Mouse (Mus musculus): ENCODE results near the gene Pigp. TPM values are rescaled to one million over a fixed set of nuclear protein-coding genes. Genes with fewer than 3 reads are reported as not detected.

Gene Pigp
- 407 TPM for polyA plus RNA-seq (2014; fragmentation: Illumina TruSeq; extraction: RNeasy Lipid Tissue Mini Kit (QIAGEN cat#74804); ENCODE audit: low read depth, low replicate concordance)

GRCm38 (mm10) chr16:94371301-94371931 lies at the start of gene Pigp:
Gene Pigp (minus strand): TSS chr16:94371842.

GRCm38 (mm10) chr16:94370173-94370914 lies 1.3 kb downstream of the Pigp start, which contains the start of gene Ttc3:
Gene Ttc3 (plus strand): TSS chr16:94370618.

GRCm38 (mm10) chr16:94327781-94328711 lies 43.6 kb downstream of the Pigp start, which contains the start of gene Ripply3:
Gene Ripply3 (plus strand): TSS chr16:94328420.

GRCm38 (mm10) chr16:94313229-94314030 lies 58.2 kb downstream of the Pigp start, which contains the start of gene Hlcs:
Gene Hlcs (minus strand): TSS chr16:94313571.

Other genes starting within 250 kb of the Pigp start
- 8.4 TPM for gene Hlcs, start 58.3 kb downstream of the Pigp start, polyA plus RNA-seq (2014; fragmentation: Illumina TruSeq; extraction: RNeasy Lipid Tissue Mini Kit (QIAGEN cat#74804); ENCODE audit: low read depth, low replicate concordance)
- 1.4 TPM for gene Ripply3, start 43.4 kb downstream of the Pigp start, polyA plus RNA-seq (2014; fragmentation: Illumina TruSeq; extraction: RNeasy Lipid Tissue Mini Kit (QIAGEN cat#74804); ENCODE audit: low read depth, low replicate concordance)
- 142 TPM for gene Ttc3, start 1.2 kb downstream of the Pigp start, polyA plus RNA-seq (2014; fragmentation: Illumina TruSeq; extraction: RNeasy Lipid Tissue Mini Kit (QIAGEN cat#74804); ENCODE audit: low read depth, low replicate concordance)
- gene Vps26c, start 155.0 kb upstream of the Pigp start, polyA plus RNA-seq (2014; fragmentation: Illumina TruSeq; extraction: RNeasy Lipid Tissue Mini Kit (QIAGEN cat#74804); ENCODE audit: low read depth, low replicate concordance) = 19.3 TPM
- gene Dyrk1a, start 198.2 kb upstream of the Pigp start, polyA plus RNA-seq (2014; fragmentation: Illumina TruSeq; extraction: RNeasy Lipid Tissue Mini Kit (QIAGEN cat#74804); ENCODE audit: low read depth, low replicate concordance) = 53.8 TPM

Measured in sigmoid colon, adult 10 weeks (tissue).